Mouse (Mus musculus) adrenal gland (tissue): Measurements from ENCODE around the gene Tmem208.
"Not testable (repeated sequence)": the region's sequence is repeated elsewhere in the genome, so short reads cannot be mapped to it uniquely, and the experiment has no call there.

Experiments
- intact Hi-C: fragments of 180-260 bp; cut with DNase I; formaldehyde crosslinking; loops from one replicate; pipeline ENCODE4 v1.15.1; 2025
- long read RNA-seq, 2 experiments: library from polyadenylated mRNA; unstranded; transcript quantifications; one replicate each; pipeline ENCODE4 v2.0.0; 2020; ENCODE audit warnings: borderline replicate concordance in 1 of 2; ENCODE audit not compliant: insufficient replicate concordance in 1 of 2

Gene Tmem208
- long read RNA-seq, experiment 1, transcript Tmem208-201 (6 exons, 785 nt), result major isoform, 84 of 104 reads
- long read RNA-seq, experiment 1, transcript Tmem208-204 (5 exons, 895 nt), result minor isoform, 6 of 104 reads
- long read RNA-seq, experiment 1, partial matches to known transcripts, result 6 of 104 reads
- long read RNA-seq, experiment 1, other reads (novel, unspliced or antisense), result 6 of 104 reads
- long read RNA-seq, experiment 2, transcript Tmem208-204 (5 exons, 895 nt), result minor isoform, 9 of 146 reads
- long read RNA-seq, experiment 2, transcript Tmem208-201 (6 exons, 785 nt), result major isoform, 112 of 146 reads
- long read RNA-seq, experiment 2, partial matches to known transcripts, result 12 of 146 reads
- long read RNA-seq, experiment 2, other reads (novel, unspliced or antisense), result 10 of 146 reads

DNA sequence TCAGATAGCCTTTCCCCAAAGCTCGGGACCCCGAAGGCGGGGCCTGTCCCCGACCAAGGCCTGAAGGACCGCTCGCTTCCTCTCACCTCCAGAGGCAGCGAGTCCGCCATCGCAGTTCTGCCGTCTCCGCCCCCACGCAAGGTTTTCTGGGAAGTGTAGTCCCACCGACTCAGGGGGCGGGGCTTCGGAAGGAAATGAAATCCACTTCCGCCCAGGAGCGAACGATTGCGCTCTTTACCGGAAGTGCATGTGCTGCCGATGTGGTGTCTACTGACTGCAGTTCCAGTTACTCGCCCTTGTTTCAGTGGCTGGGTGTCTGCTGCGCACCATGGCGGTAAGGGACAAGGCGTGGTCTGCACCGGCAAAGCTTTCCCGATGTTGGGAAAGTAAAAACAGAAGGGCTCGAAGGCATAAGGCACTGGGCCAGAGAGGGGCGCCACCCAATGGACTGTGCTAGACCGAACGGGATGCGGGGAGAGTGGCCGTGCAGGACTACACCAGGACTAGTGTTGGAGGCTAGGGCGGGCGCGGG, at the start of gene Tmem208, which contains the start of gene Lrrc29:
Gene Tmem208 (plus strand): TSS at position 214 of the 532 bp plus-strand sequence.
Gene Lrrc29 (minus strand): TSS at position 138 of the 532 bp plus-strand sequence.
- intact Hi-C loops, result no loop called here

DNA sequence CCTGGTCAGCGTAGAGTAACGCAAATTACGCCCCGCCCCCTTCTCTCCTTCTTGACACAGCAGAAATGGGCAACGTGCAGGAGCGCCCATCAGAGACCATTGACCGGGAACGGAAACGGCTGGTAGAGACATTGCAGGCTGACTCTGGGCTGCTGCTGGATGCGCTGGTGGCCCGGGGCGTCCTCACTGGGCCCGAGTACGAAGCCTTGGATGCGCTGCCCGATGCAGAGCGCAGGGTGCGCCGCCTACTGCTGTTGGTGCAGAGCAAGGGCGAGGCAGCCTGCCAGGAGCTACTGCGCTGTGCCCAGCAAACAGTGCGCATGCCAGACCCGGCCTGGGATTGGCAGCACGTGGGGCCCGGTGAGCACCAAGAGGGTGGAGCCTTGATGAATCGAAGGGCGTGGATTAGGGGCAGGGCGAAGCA, 47.2 kb upstream of the Tmem208 start:
- intact Hi-C loops, result no loop called here

DNA sequence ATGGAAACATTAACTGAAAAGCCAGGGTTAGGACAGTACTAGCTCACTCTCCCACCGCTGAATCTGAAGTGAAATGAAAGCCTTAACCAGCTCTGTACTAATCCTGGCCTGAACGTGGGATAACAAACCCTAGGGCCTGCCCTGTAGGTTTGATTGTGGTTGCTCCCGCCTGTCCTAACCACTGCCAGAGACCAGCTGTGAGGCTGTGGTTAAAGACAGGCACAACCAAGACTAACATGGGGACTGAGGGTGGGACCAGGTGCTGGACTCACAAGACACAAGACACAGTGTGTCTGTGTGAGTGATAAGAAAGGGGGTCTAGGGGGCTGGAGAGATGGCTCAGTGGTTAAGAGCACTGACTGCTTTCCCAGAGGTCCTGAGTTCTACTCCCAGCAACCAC, 45.6 kb upstream of the Tmem208 start:
- intact Hi-C loops, result no loop called here

DNA sequence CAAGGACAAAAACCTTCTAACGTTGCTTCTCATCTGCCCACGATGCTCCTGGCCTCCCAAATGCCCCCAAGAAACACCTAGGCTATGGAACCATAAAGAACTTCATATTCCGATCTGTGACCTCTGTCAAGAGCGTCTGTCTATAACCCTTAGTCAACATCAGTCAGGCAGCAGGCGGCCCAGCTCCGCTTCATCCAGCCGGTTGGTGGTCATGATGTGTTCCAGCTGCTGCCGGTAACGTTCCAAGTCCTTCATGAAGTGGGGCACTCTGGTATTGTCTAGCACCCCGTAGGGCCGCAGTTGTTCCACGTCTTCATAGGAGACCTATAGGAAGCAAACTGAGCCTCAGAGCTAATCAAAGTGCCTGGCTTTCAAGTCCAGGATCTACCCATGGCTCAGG, 44.3 kb upstream of the Tmem208 start:
- intact Hi-C loops, result no loop called here

DNA sequence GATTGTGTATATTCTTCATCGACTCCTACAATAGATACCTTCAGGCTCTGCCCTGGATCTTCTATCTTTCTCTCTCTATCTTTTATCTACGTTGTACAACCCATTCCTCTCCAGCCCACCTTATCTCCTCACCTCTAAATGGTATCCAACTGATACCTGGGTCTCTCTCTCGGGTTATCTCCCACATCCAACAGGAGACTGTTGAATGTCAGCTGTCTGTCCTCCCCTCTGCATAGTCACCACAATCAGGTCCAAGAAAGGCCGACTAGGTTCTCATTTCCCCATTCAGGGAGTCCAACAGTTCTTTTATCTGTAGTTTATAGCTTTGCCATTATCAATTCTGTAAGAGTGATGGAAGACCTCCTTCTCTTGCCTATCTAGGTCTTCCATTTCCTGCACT, 43.9 kb upstream of the Tmem208 start:
- intact Hi-C loops, result no loop called here

DNA sequence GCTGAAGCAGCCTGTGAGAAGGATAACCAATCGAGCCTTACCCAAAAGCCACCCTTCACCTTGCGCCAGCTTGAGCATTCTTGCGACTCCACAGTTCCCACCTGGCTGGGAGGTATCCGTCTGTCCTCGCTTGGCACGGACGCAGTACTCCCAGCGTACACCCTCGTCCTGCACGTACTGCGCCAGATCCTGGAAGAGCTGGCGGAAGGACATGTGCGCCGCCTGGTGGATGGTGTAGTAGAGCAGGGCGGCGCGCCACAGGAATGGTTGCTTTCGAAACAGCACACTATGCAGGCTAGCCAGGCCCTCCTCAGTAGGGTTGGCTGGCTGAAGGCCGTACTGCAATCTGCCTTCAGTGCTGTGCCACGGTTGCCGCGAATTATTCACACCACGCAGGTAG, 43.1 kb upstream of the Tmem208 start:
- intact Hi-C loops, result no loop called here

DNA sequence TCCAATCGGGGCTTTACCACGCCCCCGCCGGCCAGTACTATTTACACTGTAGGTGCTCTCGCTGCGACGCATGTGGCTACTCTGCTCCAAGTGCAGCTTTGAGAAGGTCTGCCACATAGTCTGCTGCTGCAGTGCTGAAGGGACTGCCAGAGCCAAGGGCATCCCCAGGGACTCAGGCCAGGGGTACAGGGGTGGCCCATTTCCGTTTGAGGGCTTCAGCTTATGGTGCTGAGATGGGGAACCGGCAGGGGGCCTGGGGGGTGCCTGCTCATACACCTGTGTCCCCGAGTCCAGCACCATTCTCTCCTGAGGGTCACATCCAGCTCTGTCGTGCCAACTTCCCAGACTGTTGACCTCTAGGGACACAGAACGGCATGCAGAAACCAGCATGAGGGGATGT, 40.6 kb upstream of the Tmem208 start:
- intact Hi-C loops, result no loop called here

DNA sequence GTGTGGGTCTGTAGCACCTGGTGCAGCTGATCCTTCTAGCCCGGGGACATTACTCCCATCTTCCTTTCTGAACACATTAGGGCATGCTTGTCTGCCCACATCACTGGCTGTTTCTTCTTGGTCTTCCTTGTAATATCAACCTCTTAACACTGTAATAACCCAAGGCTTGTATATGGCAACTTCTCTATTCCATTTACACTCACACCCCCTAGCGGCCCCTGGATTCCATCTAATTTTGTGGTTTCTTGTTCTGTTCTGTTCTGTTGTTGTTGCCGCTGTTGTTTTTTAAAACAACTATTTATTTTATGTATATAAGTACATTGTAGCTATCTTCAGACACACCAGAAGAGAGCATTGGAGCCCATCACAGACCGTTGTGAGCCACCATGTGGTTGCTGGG, 39.2 kb upstream of the Tmem208 start:
- intact Hi-C loops, result no loop called here

DNA sequence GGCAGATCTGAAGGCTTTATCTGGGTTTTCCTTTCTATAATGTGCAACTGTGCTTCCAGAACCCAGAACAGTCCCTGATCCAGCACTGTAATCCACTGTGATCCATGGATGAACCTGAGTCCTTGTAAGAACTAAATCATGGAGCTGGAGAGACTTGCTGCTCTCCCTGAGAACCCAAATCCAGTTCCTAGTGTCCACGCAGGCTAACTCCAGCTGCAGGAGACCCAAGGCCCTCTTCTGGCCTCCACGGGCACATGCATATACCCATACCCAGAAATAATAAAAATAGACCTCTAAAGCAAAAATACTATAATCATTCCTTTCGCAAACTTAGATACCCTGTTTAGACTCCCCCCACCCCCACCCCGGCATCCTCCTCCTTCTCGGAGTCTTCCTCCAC, 37.9 kb upstream of the Tmem208 start:
- intact Hi-C loops, result no loop called here

DNA sequence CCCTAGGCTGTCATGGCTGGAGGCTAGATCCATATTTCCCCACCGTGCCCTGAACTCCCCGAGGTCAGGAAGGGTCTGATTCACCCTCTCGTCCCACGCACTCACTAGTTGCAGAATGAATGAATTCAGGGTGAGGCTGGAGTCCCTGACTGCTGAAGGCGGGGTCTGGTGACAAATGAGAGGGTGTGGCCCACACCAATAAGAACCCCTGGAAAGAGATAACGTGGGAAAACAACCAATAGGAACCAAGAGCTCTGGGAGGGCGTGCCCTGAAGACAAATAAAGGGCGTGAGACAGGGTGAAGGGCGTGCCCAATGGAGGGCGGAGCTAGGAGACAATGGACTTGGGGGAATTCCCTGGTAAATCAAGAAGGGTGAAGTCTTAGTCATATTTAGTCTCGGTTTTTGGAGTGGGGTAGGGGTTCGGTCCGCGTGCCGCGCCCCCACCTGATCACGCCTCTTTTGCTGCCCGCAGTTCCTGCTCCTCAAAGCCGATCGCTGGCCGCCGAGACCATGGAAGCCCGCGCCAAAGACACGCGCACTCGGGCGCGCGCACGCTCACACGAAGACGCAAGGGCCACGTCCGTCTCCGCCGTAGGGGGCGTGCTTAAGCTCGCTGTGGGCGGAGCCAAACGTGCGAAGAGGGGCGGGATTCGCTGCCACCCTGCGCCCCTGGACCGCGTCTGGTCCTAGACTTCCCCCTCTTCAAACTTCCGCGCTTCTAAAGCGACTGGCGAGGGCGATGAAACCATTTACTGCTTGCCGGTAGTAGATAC, 37.0 kb upstream of the Tmem208 start:
- intact Hi-C loops, result no loop called here

DNA sequence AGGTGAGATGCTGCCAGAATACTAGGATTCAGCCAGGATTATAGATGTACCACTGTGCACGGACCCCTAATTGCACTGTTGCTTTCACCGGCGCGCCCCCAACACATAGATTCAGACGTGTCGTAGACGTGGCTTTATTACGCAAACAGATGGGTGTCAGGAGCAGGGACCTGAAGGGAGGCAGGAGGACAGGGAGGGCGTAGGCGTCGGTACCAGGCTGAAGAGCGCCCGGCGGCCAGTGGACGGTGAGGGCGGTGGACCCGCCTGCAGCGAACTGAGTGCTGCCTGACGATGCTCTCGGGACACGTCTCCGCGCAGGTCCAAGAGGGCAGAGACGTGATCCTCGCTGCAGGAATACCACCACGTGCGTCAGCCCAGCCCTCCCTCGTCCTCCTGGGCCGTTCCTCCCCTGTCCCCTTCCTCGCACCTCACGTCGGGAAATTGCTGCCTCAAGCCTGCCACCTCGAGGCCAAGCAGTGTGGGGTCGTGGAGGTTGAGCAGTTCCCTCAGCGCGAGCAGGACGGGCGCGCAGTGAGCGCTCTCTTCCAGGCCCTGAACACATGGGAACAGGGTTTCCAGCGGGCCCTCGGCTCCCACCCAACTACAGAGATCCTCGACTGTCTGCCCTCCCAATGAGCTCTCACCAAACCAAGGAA, 36.2 kb upstream of the Tmem208 start, which contains the start of gene 4931428F04Rik:
Gene 4931428F04Rik (minus strand): TSS at position 60 of the 656 bp plus-strand sequence.
- intact Hi-C loops, result no loop called here

DNA sequence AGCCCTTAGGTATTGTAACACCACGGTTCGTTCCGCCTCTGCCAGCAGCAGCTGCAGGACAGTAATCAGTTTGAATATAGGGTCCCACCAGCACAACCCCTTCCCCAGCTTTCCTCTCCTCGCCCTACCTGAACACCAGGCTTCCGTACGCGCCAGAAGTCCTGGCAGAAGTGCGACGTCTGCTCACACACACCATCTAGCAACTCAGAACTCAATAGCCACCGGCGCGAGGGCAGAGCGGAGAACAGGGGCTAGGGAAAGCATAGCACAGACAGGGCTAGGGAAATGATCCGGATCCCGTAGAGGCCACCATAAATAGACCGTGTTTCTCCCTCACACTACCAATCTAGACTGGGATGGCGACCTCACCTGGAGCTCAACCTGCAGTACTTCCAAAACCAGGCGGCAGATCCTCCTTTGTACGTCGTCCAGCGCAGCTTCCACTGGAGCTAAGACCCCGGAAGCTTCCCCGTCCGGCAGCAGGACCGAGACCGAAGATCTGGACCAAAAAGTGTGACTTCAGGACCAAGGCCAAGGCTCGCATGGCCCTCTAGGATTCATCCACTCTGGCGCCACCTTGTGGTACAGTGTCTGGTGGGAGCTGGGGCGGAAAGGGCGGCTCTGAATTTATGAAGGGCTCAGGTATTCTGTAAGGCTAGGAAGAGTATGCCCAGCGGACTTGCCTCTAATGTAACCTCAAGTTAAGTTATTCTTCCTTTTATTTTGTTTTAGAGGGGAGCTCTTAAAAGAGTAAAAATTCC, 35.4 kb upstream of the Tmem208 start:
- intact Hi-C loops, result no loop called here

DNA sequence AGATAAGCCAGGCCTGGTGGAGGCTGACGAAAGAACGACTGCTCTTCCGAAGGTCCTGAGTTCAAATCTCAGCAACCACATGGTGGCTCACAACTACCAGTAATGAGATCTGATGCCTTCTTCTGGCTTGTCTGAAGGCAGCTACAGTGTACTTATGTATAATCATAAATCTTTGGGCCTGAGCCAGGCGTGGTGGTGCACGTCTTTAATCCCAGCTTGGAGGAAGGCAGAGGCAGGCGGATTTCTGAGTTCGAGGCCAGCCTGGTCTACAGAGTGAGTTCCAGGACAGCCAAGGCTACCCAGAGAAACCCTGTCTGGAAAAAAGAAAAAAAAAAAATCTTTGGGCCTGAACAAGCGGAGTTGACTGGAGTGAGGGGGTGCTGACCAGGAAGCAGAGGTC, 34.8 kb upstream of the Tmem208 start:
- intact Hi-C loops, result not testable (repeated sequence)

DNA sequence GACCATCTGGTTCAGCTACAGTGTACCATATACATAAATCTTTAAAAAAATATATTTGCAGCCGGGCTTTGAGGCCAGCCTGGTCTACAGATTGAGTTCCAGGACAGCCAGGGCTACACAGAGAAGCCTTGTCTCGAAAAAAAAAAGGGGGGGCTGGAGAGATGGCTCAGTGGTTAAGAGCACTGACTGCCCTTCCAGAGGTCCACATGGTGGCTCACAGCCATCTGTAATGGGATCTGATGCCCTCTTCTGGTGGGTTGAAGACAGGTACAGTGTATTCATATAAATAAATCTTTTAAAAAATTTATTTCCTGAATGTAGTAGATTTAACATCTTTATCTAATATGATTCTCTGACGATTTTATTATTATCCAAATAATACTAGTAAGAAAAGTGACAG, 34.4 kb upstream of the Tmem208 start:
- intact Hi-C loops, result not testable (repeated sequence)

DNA sequence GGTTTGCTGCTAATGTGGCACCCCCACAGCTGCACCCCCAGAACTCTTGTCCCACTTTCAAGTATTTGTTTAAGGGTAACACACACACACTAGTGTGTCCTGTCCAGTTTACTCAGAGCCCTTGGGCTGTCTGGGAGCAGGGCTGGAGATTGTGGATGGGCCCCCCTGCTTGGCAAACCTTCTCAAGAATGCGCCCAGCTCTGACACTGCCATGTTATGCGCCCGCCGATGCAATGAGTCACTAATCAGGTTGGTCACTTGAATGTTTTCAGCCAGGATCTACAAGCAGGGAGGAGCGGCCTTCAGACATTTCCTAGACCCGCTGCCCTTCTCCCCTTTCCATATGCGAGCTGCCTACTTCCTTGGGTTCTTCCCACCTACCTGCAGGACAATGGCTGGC, 33.7 kb upstream of the Tmem208 start:
- intact Hi-C loops, result no loop called here

DNA sequence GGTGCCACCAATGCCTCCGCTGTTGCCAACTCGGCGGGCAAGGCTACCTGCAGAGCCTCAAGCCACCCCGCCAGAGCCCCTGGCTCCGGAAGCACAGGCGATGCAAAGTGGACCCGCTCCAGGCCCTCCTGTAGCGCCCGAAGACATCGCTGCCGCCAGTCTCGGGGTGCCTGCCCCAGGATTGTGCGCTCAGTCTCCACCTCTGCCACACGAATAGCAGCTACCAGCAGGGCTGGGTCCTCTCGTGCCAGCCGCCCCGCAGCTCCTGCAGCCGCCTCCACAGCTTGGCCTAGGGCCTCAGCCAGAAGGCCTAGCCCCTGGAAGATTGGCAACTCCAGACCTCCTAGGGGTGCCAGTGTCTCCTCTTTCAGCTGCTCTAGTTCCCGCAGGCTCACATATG, 32.7 kb upstream of the Tmem208 start:
- intact Hi-C loops, result no loop called here

DNA sequence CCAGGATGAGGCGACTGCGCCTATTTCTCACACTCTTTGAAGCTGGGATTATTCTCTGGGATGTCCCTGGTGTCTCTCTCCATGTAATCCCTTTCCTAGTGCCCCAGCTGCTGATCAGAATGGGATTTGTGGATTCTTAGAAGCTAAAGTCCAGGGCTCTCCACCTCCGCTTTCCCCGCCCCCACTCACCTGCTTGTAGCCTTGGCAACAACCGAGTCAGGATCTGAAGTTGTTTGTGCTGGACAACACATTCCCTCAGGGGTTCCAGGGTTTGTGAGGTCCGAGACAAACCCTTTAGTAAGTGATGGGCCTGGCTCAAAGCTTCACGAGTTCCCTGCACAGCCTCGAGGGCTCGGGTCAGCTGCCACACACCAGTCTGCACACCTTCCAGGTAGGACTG, 31.4 kb upstream of the Tmem208 start:
- intact Hi-C loops, result no loop called here

DNA sequence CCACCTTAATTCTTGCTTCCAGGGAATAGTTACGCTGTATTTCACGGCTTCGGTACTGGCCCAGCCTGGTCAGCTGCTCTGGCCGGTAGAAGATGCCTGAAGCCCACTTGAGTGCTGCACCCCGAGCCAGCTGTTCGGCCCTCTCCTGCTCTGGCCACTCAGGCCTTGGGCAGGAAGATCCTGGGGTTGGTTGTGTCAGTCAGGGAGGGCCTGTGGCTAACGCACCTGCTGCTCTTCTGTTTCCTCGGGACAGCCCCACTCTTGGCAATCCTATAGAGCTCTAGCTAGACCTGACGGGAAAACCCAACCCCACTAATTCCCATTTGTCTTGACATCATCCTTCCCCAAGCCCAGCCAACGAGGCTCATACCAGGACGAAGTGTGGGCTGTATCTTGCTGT, 30.9 kb upstream of the Tmem208 start:
- intact Hi-C loops, result no loop called here

DNA sequence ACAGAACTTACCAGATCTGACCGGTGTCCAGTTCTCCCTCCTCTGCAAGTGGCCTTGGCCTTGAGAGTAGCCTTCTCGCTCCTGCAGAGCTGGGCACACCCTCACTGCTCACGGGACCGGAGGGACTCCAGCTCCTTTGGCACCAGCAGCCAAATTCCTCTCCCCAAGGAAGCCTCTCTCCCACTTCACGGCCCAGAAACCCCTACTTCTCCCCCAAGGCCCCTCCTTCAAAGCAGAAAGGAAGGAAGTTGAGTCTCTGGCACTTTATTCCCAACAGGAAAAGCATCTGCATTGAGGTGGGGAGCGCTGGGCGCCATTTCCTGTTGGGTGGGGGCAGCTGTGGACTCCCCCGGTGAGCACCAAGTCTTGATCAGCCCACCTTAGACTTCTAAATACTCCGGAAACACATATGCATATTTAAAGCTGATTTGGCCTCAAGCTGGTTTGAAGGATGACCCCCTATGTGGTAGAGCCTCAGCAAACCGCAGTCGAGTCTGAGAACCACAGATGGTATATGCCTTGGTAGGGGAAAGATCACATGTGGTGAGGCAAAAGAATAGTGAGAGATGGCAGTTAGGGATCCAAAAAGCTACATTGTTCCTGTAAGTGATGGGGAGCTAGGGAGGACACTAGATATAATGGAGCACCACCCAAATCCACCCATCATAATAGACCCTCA, 30.1 kb upstream of the Tmem208 start, which contains the start of gene Exoc3l:
Gene Exoc3l (minus strand): TSS at position 207 of the 679 bp plus-strand sequence.
- intact Hi-C loops, result no loop called here

DNA sequence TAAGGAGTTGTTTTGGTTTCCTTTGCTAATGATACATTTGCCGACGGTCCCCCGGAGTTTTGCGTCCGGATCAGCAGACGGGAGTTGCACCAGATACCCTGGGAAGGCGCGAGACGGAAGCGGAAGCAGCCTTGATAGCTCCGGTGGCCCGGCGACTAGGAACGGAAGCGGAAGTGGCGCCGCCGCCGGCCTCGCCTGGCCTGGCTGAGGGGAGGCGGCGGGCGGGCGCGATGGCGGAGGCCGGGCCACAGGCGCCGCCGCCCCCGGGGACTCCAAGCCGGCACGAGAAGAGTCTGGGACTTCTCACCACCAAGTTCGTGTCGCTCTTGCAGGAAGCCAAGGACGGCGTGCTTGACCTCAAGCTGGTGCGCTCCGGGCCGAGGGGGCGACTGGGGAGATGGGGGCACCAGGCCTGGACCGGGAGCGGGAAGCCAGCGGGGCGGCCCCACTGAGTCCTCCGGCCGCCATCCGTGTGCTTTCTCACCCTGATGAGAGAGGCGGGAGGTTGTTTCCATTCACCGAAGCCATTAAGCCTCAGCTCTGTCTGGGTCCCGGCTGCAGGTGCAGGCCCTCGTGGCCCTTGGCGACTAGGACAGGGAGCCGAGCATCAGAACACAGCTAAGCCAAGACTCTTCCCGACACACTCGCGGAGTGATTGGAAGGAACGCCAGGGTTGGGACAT, 28.5 kb upstream of the Tmem208 start, which contains the start of gene E2f4:
Gene E2f4 (plus strand): TSS at position 153 of the 682 bp plus-strand sequence.
- intact Hi-C loops, result no loop called here
